8 mouse cellular contexts compared by ENCODE assay signal in genomic region chr4:135801543-135801942, GRCm38 (mm10). TPM values are rescaled to one million over a fixed set of nuclear protein-coding genes. Genes with fewer than 3 reads are reported as not detected.
DNase-seq lines count a peak whose midpoint lies in the region; ATAC-seq and TF ChIP-seq lines count a peak whose summit lies in the region.

No protein-coding gene starts in this region.

- no peak for TF ChIP-seq EP300 in heart, postnatal 0 days (IDR thresholded peaks at IDR 0.05; ENCODE audit: low read depth)

- no peak overlapping the region for H3K27ac ChIP-seq in bone marrow macrophage, adult 2 months (ENCODE audit: insufficient read depth, low read depth, low read length)
- H3K27ac ChIP-seq in embryonic fibroblast, embryonic 13.5 days (ENCODE audit: insufficient read depth, low read length), result no peak overlapping the region
- H3K27ac ChIP-seq in heart, postnatal 0 days (ENCODE audit: low read depth), result no peak overlapping the region

- no peak overlapping the region for H3K4me2 ChIP-seq in heart, postnatal 0 days (ENCODE audit: low read depth, low read length)

- H3K9ac ChIP-seq in heart, postnatal 0 days (replicated peaks; ENCODE audit: low read depth, low read length), result no peak overlapping the region

- H3K36me3 ChIP-seq in E14TG2a.4 (ENCODE audit: insufficient read depth, low read length), result no peaks in the 10 kb centered on the region
- H3K36me3 ChIP-seq in heart, postnatal 0 days (replicated peaks; ENCODE audit: control insufficient read depth, insufficient read depth, low read length), result no peaks in the 10 kb centered on the region

- H3K9me3 ChIP-seq in E14TG2a.4 (ENCODE audit: low read length), result no peaks in the 10 kb centered on the region
- H3K9me3 ChIP-seq in heart, postnatal 0 days (replicated peaks; ENCODE audit: control insufficient read depth, low read length), result no peaks in the 10 kb centered on the region

- 14% methylated on average over 8 of the region's 8 CpGs for WGBS in heart, postnatal 0 days
- 13% methylated on average over 8 of the region's 8 CpGs for WGBS in lung, adult 2 months

- peak; percentile 91 for TF ChIP-seq CTCF in E14TG2a.4 (conservative IDR thresholded peaks at IDR 0.05; ENCODE audit: low read length)
- TF ChIP-seq CTCF in bone marrow macrophage, adult 2 months (IDR thresholded peaks at IDR 0.05; ENCODE audit: low read depth, low read length), result peak; percentile 70
- TF ChIP-seq CTCF in embryonic fibroblast, embryonic 13.5 days (IDR thresholded peaks at IDR 0.05; ENCODE audit: borderline replicate concordance, insufficient read depth, low read length), result peak; percentile 72; the same call in 1 of the 2 replicates
- TF ChIP-seq CTCF in heart, postnatal 0 days (IDR thresholded peaks at IDR 0.05; ENCODE audit: low read depth), result peak; percentile 95
- peak; percentile 94 for TF ChIP-seq CTCF in lung, adult 2 months (IDR thresholded peaks at IDR 0.05; ENCODE audit: insufficient read depth, low read length)

- H3K4me1 ChIP-seq in E14TG2a.4 (replicated peaks; ENCODE audit: low read depth, low read length), result peaks cover 55% of the 10 kb centered on the region
- H3K4me1 ChIP-seq in bone marrow macrophage, adult 2 months (ENCODE audit: control insufficient read depth, insufficient read depth, low read length), result no peaks in the 10 kb centered on the region
- H3K4me1 ChIP-seq in embryonic fibroblast, embryonic 13.5 days (ENCODE audit: control insufficient read depth, insufficient read depth, low read length), result no peaks in the 10 kb centered on the region
- peaks cover 26% of the 10 kb centered on the region for H3K4me1 ChIP-seq in heart, postnatal 0 days (ENCODE audit: control insufficient read depth, insufficient read depth)
- peaks cover 5% of the 10 kb centered on the region for H3K4me1 ChIP-seq in lung, adult 2 months (ENCODE audit: control insufficient read depth, insufficient read depth, low read length)

- peak; percentile 61 for ATAC-seq in heart, postnatal 0 days (ENCODE audit: insufficient read depth, low read depth)

- DNase-seq in heart, postnatal 0 days (ENCODE audit: low spot score), result peak; percentile 87
- DNase-seq in layer of hippocampus, adult 18-20 months (ENCODE audit: low spot score in 2 of 2), result peak; percentile 74 to 90
- peak; percentile 94 for DNase-seq in lung, adult 2 months
- peak; percentile 90 for DNase-seq in retina, postnatal 1 day
- peak; percentile 90 for DNase-seq in thymus, postnatal 4 days

- H3K4me3 ChIP-seq in E14TG2a.4 (replicated peaks; ENCODE audit: low read length), result 0 out of 2 replicates have a peak overlapping the region, but pooled peaks have one; percentile 17
- no peak overlapping the region for H3K4me3 ChIP-seq in bone marrow macrophage, adult 2 months (ENCODE audit: insufficient read depth, low read length)
- H3K4me3 ChIP-seq in embryonic fibroblast, embryonic 13.5 days (ENCODE audit: insufficient read depth, low read length), result no peak overlapping the region
- no peak overlapping the region for H3K4me3 ChIP-seq in heart, postnatal 0 days (ENCODE audit: low read depth, low read length)
- no peak overlapping the region for H3K4me3 ChIP-seq in lung, adult 2 months (replicated peaks; ENCODE audit: extremely low read depth, low read depth, low read length)

- H3K27me3 ChIP-seq in E14TG2a.4 (ENCODE audit: insufficient read depth, low read length), result peaks cover 9% of the 10 kb centered on the region
- no peaks in the 10 kb centered on the region for H3K27me3 ChIP-seq in heart, postnatal 0 days (ENCODE audit: control insufficient read depth, insufficient read depth, low read length)

- TF ChIP-seq POLR2A in bone marrow macrophage, adult 2 months (IDR thresholded peaks at IDR 0.05; ENCODE audit: borderline replicate concordance, low read depth, low read length), result no peak
- no peak for TF ChIP-seq POLR2A in embryonic fibroblast, embryonic 13.5 days (IDR thresholded peaks at IDR 0.05; ENCODE audit: low read depth, low read length)
- TF ChIP-seq POLR2A in lung, adult 2 months (IDR thresholded peaks at IDR 0.05; ENCODE audit: borderline replicate concordance, extremely low read depth, low read depth, low read length), result no peak

RNA-seq across cellular contexts. Expression of gene Myom3, which starts 42.0 kb away (rescaled TPM):
- not detected in 2 replicates for polyA plus RNA-seq in bone marrow macrophage, adult 2 months (2012; ENCODE audit: insufficient read depth, insufficient read length, missing spikeins)
- polyA plus RNA-seq in embryonic fibroblast, embryonic 13.5 days (2011; ENCODE audit: insufficient read length, low read depth, missing spikeins), result not detected in 2 replicates
- 0.12 and 0.27 TPM in 2 replicates for total RNA-seq in heart, postnatal 0 days (2014; rRNA removed; ENCODE audit: low replicate concordance)
- polyA plus RNA-seq in heart, postnatal 0 days (2015; fragmentation: Nextera tagmentation; extraction: Ambion mirVana), result 0.80 and 0.82 TPM in 2 replicates
- under 1 TPM; 0.27 to 0.38 TPM for total RNA-seq in layer of hippocampus, adult 18-20 months (2021)
- polyA plus RNA-seq in lung, adult 2 months (2012; rRNA removed), result 0.44 and 3.1 TPM in 2 replicates

RNA-seq across cellular contexts. Expression of gene Srsf10, which starts 54.0 kb away (rescaled TPM):
- polyA plus RNA-seq in bone marrow macrophage, adult 2 months (2012; ENCODE audit: insufficient read depth, insufficient read length, missing spikeins), result 82.1 and 98.0 TPM in 2 replicates
- polyA plus RNA-seq in embryonic fibroblast, embryonic 13.5 days (2011; ENCODE audit: insufficient read length, low read depth, missing spikeins), result 177 and 193 TPM in 2 replicates
- 51.8 and 63.6 TPM in 2 replicates for total RNA-seq in heart, postnatal 0 days (2014; rRNA removed; ENCODE audit: low replicate concordance)
- polyA plus RNA-seq in heart, postnatal 0 days (2015; fragmentation: Nextera tagmentation; extraction: Ambion mirVana), result 97.0 and 102 TPM in 2 replicates
- 10 to 100 TPM; 83.8 to 87.8 TPM for total RNA-seq in layer of hippocampus, adult 18-20 months (2021)
- 72.6 and 84.9 TPM in 2 replicates for polyA plus RNA-seq in lung, adult 2 months (2012; rRNA removed)
